Mouse (Mus musculus) stomach, embryonic 16.5 days (tissue): ENCODE measurements at regions not wholly inside any gene's neighbourhood (a gene's known extent, or its start where the extent isn't known, plus 50 kb on each side); places are given as distances from the start of the nearest gene placed in this dataset.

ENCODE experiments used
- ATAC-seq: fragments of 200-750 bp; cut with Nextera tagmentation; 2 replicates; pipeline ENCODE4 v1.8.0; 2017; ENCODE audit warnings: moderate number of reproducible peaks, moderate TSS enrichment; ENCODE audit not compliant: insufficient read depth, low FRiP score
- H3K27ac ChIP-seq: fragments of 300-500 bp; sonication (generic); 2 replicates; pipeline ENCODE4 v1.5.1; 2014; ENCODE audit warnings: low read length
- H3K27me3 ChIP-seq: fragments of 300-500 bp; sonication (generic); 2 replicates; pipeline ENCODE4 v1.6.1; 2014; ENCODE audit warnings: low read length, control low read depth, mixed read lengths; ENCODE audit not compliant: control insufficient read depth, insufficient read depth
- H3K36me3 ChIP-seq: fragments of 300-500 bp; sonication (generic); 2 replicates; pipeline ENCODE4 v1.6.1; 2014; ENCODE audit warnings: low read length; ENCODE audit not compliant: control insufficient read depth, insufficient read depth
- H3K4me1 ChIP-seq: fragments of 300-500 bp; sonication (generic); 2 replicates; pipeline ENCODE4 v1.6.1; 2014; ENCODE audit warnings: low read length, control low read depth, mixed read lengths; ENCODE audit not compliant: control insufficient read depth, insufficient read depth
- H3K4me2 ChIP-seq: fragments of 300-500 bp; sonication (generic); 2 replicates; pipeline ENCODE4 v1.6.1; 2014; ENCODE audit warnings: low read depth, low read length, mixed read lengths
- H3K4me3 ChIP-seq: fragments of 300-500 bp; sonication (generic); replicated peaks from 2 replicates; pipeline ENCODE4 v1.5.1; 2014; ENCODE audit warnings: mild to moderate bottlenecking, low read length
- H3K9ac ChIP-seq: fragments of 300-500 bp; sonication (generic); 2 replicates; pipeline ENCODE4 v1.6.1; 2014; ENCODE audit warnings: low read length
- H3K9me3 ChIP-seq: fragments of 300-500 bp; sonication (generic); replicated peaks from 2 replicates; pipeline ENCODE4 v1.6.1; 2016; ENCODE audit warnings: low read length, control low read depth; ENCODE audit not compliant: control insufficient read depth
- WGBS: fragments of 180-500 bp; shearing (Covaris S2); extraction: QIAGEN DNeasy Blood & Tissue Kit; methylation state at CpG from one replicate; pipeline ENCODE4 v1.1.7; 2014; 5-methylcytosine and 5-hydroxymethylcytosine counted together

GRCm38 (mm10) chr1:185726324-185726723, 271.7 kb downstream of the Slc30a10 start:
- Histone ChIP-seq H3K9me3 (no peaks in the 10 kb centered on the region), H3K9ac (no peak overlapping the region), H3K4me1 (no peaks in the 10 kb centered on the region), H3K4me3 (no peak overlapping the region), H3K4me2 (no peak overlapping the region), H3K36me3 (no peaks in the 10 kb centered on the region), H3K27ac (no peak overlapping the region), H3K27me3 (peaks cover 4% of the 10 kb centered on the region; the same call in 1 of the 2 replicates)
- 73% methylated on average over 2 of the region's 2 CpGs for WGBS
- no peak for ATAC-seq

DNA sequence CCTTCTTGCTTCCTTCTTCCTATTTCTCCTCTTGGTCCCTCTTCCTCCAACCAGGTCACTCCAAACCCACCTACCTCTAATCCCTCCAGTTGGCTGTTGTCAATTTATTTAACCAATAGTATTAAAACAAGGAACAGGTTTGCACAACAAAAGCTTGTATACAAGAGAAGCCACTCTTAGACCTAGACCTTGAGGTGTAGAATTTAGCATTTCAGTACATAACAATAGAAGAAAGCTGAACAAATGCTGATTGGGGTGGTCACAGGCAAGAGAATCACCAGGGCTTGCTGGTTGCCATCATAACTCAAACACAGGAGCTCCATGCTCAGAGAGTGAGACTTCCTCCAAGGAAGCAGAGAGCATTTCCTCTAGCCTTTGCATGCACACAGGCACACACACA, 272.2 kb downstream of the Slc30a10 start:
- Histone ChIP-seq H3K9ac (no peak overlapping the region), H3K4me3 (no peak overlapping the region), H3K36me3 (no peaks in the 10 kb centered on the region), H3K4me2 (no peak overlapping the region), H3K4me1 (no peaks in the 10 kb centered on the region), H3K9me3 (no peaks in the 10 kb centered on the region), H3K27me3 (peaks cover 4% of the 10 kb centered on the region; the same call in 1 of the 2 replicates), H3K27ac (no peak overlapping the region)
- ATAC-seq, result no peak

DNA sequence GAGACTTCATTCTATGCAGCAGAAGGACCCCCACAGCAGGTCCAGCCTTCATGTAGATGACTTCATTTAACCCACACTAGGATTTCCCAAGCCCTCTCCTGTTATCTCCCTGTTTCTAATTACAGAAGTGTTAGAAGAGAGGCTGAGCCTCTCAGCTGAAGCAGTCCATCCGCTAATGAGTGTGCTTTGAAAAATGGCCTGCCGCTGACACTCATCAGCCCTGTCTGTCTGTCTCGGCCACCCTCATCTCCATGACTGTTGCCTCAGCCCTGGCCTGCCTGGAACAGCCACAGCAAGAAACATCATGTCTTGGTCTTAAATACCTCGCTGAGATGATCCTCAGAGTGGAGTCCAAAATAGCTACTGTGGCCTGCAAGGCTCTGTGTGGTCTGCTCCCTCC, 273.1 kb downstream of the Slc30a10 start:
- Histone ChIP-seq H3K36me3 (no peaks in the 10 kb centered on the region), H3K27ac (no peak overlapping the region), H3K4me3 (no peak overlapping the region), H3K4me2 (no peak overlapping the region), H3K9ac (no peak overlapping the region), H3K27me3 (peaks cover 4% of the 10 kb centered on the region; the same call in 1 of the 2 replicates), H3K4me1 (no peaks in the 10 kb centered on the region), H3K9me3 (no peaks in the 10 kb centered on the region)
- 62% methylated on average over 4 of the region's 4 CpGs for WGBS
- ATAC-seq, result no peak

GRCm38 (mm10) chr1:185728406-185728805, 273.8 kb downstream of the Slc30a10 start:
- no peak overlapping the region for H3K9ac ChIP-seq
- no peak overlapping the region for H3K27ac ChIP-seq
- WGBS, result 69% methylated on average over 3 of the region's 3 CpGs
- ATAC-seq, result no peak
- H3K4me2 ChIP-seq, result no peak overlapping the region
- H3K4me3 ChIP-seq, result no peak overlapping the region
- H3K4me1 ChIP-seq, result no peaks in the 10 kb centered on the region
- H3K36me3 ChIP-seq, result no peaks in the 10 kb centered on the region
- H3K27me3 ChIP-seq, result peaks cover 4% of the 10 kb centered on the region; the same call in 1 of the 2 replicates
- H3K9me3 ChIP-seq, result no peaks in the 10 kb centered on the region

GRCm38 (mm10) chr1:185731062-185731461, 276.4 kb downstream of the Slc30a10 start:
- Histone ChIP-seq H3K36me3 (no peaks in the 10 kb centered on the region), H3K27ac (no peak overlapping the region), H3K9me3 (no peaks in the 10 kb centered on the region), H3K4me1 (no peaks in the 10 kb centered on the region), H3K4me3 (no peak overlapping the region), H3K9ac (no peak overlapping the region), H3K27me3 (peaks cover 4% of the 10 kb centered on the region; the same call in 1 of the 2 replicates), H3K4me2 (no peak overlapping the region)
- no peak for ATAC-seq
- WGBS, result 43% methylated on average over 9 of the region's 9 CpGs

- Histone ChIP-seq H3K27ac (no peak overlapping the region), H3K4me1 (peaks cover 3% of the 10 kb centered on the region; the same call in 1 of the 2 replicates), H3K9ac (no peak overlapping the region), H3K27me3 (no peaks in the 10 kb centered on the region), H3K36me3 (no peaks in the 10 kb centered on the region), H3K4me2 (no peak overlapping the region), H3K4me3 (no peak overlapping the region), H3K9me3 (no peaks in the 10 kb centered on the region)
- no peak for ATAC-seq
- WGBS, result 75% methylated on average over 2 of the region's 2 CpGs
Observed at GRCm38 (mm10) chr1:185736773-185737172, 282.1 kb downstream of the Slc30a10 start.

DNA sequence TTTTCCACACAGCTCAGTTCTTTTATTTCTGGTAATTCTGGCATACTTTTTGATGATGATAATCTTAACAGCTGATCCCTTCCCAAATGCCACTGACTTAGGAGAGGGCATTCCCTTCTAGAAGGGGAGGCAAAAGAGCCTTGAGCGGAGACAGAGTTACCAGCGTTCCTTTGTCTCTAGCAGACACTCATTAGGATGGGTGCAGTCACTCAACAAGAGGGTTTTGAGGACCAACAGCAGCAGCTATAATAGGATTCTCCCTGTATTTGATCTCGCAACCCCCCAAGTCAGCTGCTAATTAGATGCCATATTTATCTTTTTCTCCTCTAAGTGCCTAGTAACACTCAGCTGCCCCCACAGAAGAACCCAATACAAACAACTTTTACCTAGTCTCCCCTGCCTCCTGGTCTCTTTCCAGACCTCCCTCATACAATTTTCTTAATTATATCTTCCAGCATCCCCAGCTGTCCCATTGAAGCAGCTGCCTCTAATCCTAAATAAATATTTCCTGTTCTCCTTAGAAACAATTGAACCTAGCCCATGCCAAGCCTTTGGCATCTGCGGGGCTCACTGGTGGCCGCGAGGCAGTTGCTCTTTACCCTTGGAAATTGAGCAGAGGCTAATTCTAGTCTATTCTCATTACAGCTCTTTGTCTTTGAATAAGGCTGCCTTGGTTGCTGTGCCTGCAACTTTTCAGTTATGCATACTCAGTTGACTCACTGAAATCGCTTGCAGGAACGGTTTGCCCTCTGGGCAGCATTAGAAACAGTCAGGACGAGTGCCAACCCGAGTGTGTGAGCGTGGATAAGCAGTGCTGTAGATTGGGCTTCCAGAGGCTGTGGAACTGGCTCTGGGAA, 286.6 kb downstream of the Slc30a10 start:
- ATAC-seq, result no peak
- Histone ChIP-seq H3K4me3 (no peak overlapping the region), H3K4me1 (peaks cover 5% of the 10 kb centered on the region; the same call in 1 of the 2 replicates), H3K9ac (no peak overlapping the region), H3K9me3 (no peaks in the 10 kb centered on the region), H3K27ac (no peak overlapping the region), H3K27me3 (no peaks in the 10 kb centered on the region), H3K4me2 (no peak overlapping the region), H3K36me3 (no peaks in the 10 kb centered on the region)
- 48% methylated on average over 11 of the region's 11 CpGs for WGBS

DNA sequence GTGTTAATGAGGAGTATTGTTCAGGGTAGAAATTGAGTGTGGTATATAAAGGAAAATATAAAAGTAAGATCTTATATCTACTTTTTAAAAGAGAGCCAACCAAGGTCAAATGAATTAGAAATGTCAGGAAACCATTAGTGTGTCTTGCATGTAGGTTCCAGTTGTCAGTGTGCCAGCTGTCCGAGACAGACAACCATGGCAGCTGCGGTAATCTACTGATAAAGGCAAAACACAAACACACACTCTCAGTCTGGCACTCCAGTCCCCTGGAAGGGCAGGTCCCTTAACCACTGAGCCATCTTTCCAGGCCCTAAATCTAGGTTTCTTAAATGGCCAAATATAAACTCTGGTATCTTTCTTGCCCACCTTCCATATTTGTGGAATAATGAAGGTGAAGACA, 294.6 kb downstream of the Slc30a10 start:
- Histone ChIP-seq H3K4me2 (no peak overlapping the region), H3K27ac (no peak overlapping the region), H3K4me3 (no peak overlapping the region), H3K4me1 (no peaks in the 10 kb centered on the region), H3K27me3 (no peaks in the 10 kb centered on the region), H3K9me3 (no peaks in the 10 kb centered on the region), H3K36me3 (no peaks in the 10 kb centered on the region), H3K9ac (no peak overlapping the region)
- ATAC-seq, result no peak
- 61% methylated on average over 2 of the region's 2 CpGs for WGBS

- no peak for ATAC-seq
- H3K4me1 ChIP-seq, result no peaks in the 10 kb centered on the region
- no peaks in the 10 kb centered on the region for H3K9me3 ChIP-seq
- no peak overlapping the region for H3K9ac ChIP-seq
- no peak overlapping the region for H3K4me2 ChIP-seq
- no peaks in the 10 kb centered on the region for H3K27me3 ChIP-seq
- no peak overlapping the region for H3K27ac ChIP-seq
- 74% methylated on average over 13 of the region's 13 CpGs for WGBS
- H3K4me3 ChIP-seq, result no peak overlapping the region
- no peaks in the 10 kb centered on the region for H3K36me3 ChIP-seq
Observed at GRCm38 (mm10) chr1:185754486-185755290, 300.0 kb downstream of the Slc30a10 start.
